Mouse (Mus musculus): Measurements from ENCODE around the gene Gpr108. TPM values are rescaled to one million over a fixed set of nuclear protein-coding genes. Genes with fewer than 3 reads are reported as not detected.

The Gpr108 gene
- polyA plus RNA-seq, 1 experiment, result 14.2 TPM

GRCm38 (mm10) chr17:57290001-57290670 lies 41.9 kb upstream of the Gpr108 start:
- Histone ChIP-seq H3K4me3 (ENCODE audit: low read depth, low read length) (no peak overlapping the region), H3K27me3 (ENCODE audit: control insufficient read depth, insufficient read depth, low read length, poor library complexity, severe bottlenecking) (no peaks in the 10 kb centered on the region), H3K36me3 (ENCODE audit: control insufficient read depth, insufficient read depth, low read length, poor library complexity, severe bottlenecking) (no peaks in the 10 kb centered on the region), H3K4me1 (ENCODE audit: control insufficient read depth, insufficient read depth, low read length) (no peaks in the 10 kb centered on the region), H3K9me3 (replicated peaks; ENCODE audit: control insufficient read depth, insufficient read depth, low read length, poor library complexity, severe bottlenecking) (no peaks in the 10 kb centered on the region), H3K27ac (ENCODE audit: insufficient read depth, low read length) (no peak overlapping the region), H3K9ac (ENCODE audit: low read depth, poor library complexity, severe bottlenecking) (no peak overlapping the region)
- TF ChIP-seq POLR2A (IDR thresholded peaks at IDR 0.05; ENCODE audit: insufficient read depth, low read length) (no peak), EP300 (IDR thresholded peaks at IDR 0.05; ENCODE audit: insufficient read depth, low read depth, low read length) (no peak), CTCF (IDR thresholded peaks at IDR 0.05; ENCODE audit: low read depth, low read length) (no peak)

- H3K27ac ChIP-seq (ENCODE audit: insufficient read depth, low read length), result no peak overlapping the region
- no peaks in the 10 kb centered on the region for H3K9me3 ChIP-seq (replicated peaks; ENCODE audit: control insufficient read depth, insufficient read depth, low read length, poor library complexity, severe bottlenecking)
- no peak for TF ChIP-seq CTCF (IDR thresholded peaks at IDR 0.05; ENCODE audit: low read depth, low read length)
- no peaks in the 10 kb centered on the region for H3K27me3 ChIP-seq (ENCODE audit: control insufficient read depth, insufficient read depth, low read length, poor library complexity, severe bottlenecking)
- H3K36me3 ChIP-seq (ENCODE audit: control insufficient read depth, insufficient read depth, low read length, poor library complexity, severe bottlenecking), result no peaks in the 10 kb centered on the region
- H3K4me1 ChIP-seq (ENCODE audit: control insufficient read depth, insufficient read depth, low read length), result no peaks in the 10 kb centered on the region
- no peak overlapping the region for H3K9ac ChIP-seq (ENCODE audit: low read depth, poor library complexity, severe bottlenecking)
- no peak overlapping the region for H3K4me3 ChIP-seq (ENCODE audit: low read depth, low read length)
These were observed 41.0 kb upstream of the Gpr108 start for GRCm38 (mm10) chr17:57289252-57289651.

DNA sequence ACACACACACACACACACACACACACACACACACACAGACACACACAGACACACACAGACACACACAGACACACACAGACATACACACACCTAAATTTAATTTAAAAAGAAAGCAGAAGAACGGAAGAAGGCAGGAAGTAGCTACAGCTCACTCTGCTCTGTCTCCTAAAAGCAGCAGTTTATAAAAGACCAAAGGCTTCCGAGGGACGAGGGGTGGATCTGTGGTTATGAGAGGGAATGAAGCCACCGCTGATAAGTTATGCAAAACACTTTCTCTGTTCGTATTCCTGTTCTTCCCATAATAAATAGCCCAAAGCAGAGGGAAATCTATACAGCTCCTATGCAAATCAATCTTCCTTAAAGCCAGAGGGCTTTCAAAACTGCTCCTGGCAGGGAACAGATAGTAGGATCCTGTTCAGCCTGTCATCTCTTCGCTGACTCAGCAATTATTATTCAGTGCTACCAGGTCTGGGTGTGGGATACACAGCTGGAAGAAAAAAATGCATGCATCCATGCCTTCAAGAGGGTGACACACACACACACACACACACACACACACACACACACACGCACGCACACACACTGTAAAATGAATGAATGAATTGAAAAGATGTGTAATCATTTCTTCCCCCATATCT lies 38.6 kb upstream of the Gpr108 start:
- no peaks in the 10 kb centered on the region for H3K36me3 ChIP-seq (ENCODE audit: control insufficient read depth, insufficient read depth, low read length, poor library complexity, severe bottlenecking)
- no peak overlapping the region for H3K27ac ChIP-seq (ENCODE audit: insufficient read depth, low read length)

GRCm38 (mm10) chr17:57285077-57285476 lies 36.8 kb upstream of the Gpr108 start:
- no peak overlapping the region for H3K27ac ChIP-seq (ENCODE audit: insufficient read depth, low read length)
- H3K9me3 ChIP-seq (replicated peaks; ENCODE audit: control insufficient read depth, insufficient read depth, low read length, poor library complexity, severe bottlenecking), result no peaks in the 10 kb centered on the region
- no peak overlapping the region for H3K9ac ChIP-seq (ENCODE audit: low read depth, poor library complexity, severe bottlenecking)
- no peaks in the 10 kb centered on the region for H3K27me3 ChIP-seq (ENCODE audit: control insufficient read depth, insufficient read depth, low read length, poor library complexity, severe bottlenecking)
- TF ChIP-seq EP300 (IDR thresholded peaks at IDR 0.05; ENCODE audit: insufficient read depth, low read depth, low read length) (no peak), POLR2A (IDR thresholded peaks at IDR 0.05; ENCODE audit: insufficient read depth, low read length) (no peak)
- H3K36me3 ChIP-seq (ENCODE audit: control insufficient read depth, insufficient read depth, low read length, poor library complexity, severe bottlenecking), result no peaks in the 10 kb centered on the region
- H3K4me3 ChIP-seq (ENCODE audit: low read depth, low read length), result no peak overlapping the region
- no peaks in the 10 kb centered on the region for H3K4me1 ChIP-seq (ENCODE audit: control insufficient read depth, insufficient read depth, low read length)

More for the DNA sequence above, 38.6 kb upstream of the Gpr108 start:
- no peak overlapping the region for H3K9ac ChIP-seq (ENCODE audit: low read depth, poor library complexity, severe bottlenecking)
- no peak overlapping the region for H3K4me3 ChIP-seq (ENCODE audit: low read depth, low read length)
- H3K27me3 ChIP-seq (ENCODE audit: control insufficient read depth, insufficient read depth, low read length, poor library complexity, severe bottlenecking), result no peaks in the 10 kb centered on the region
- H3K9me3 ChIP-seq (replicated peaks; ENCODE audit: control insufficient read depth, insufficient read depth, low read length, poor library complexity, severe bottlenecking), result no peaks in the 10 kb centered on the region
- TF ChIP-seq EP300 (IDR thresholded peaks at IDR 0.05; ENCODE audit: insufficient read depth, low read depth, low read length), result no peak
- TF ChIP-seq POLR2A (IDR thresholded peaks at IDR 0.05; ENCODE audit: insufficient read depth, low read length), result no peak
- TF ChIP-seq CTCF (IDR thresholded peaks at IDR 0.05; ENCODE audit: low read depth, low read length), result no peak
- H3K4me1 ChIP-seq (ENCODE audit: control insufficient read depth, insufficient read depth, low read length), result no peaks in the 10 kb centered on the region

DNA sequence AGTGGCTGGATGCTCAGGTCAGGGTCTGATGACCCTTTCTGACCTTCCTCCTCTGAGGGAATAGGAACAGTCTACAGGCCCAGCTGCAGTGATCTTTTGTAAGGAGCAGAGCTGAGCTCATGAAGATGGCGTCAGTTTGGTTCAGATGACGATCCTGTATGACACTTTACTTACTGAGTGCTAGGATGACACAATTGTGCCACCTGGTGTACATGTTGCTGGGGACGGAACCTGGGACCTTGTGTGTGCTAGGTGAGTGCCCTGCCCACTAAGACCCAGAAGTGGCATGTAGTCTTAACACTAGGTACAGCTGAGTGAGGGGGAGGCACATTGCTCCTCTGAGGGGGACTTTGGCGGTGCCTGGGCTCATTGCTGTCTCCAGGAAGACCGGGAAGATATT lies 35.7 kb upstream of the Gpr108 start:
- Histone ChIP-seq H3K9ac (ENCODE audit: low read depth, poor library complexity, severe bottlenecking) (no peak overlapping the region), H3K36me3 (ENCODE audit: control insufficient read depth, insufficient read depth, low read length, poor library complexity, severe bottlenecking) (no peaks in the 10 kb centered on the region), H3K4me1 (ENCODE audit: control insufficient read depth, insufficient read depth, low read length) (no peaks in the 10 kb centered on the region), H3K4me3 (ENCODE audit: low read depth, low read length) (no peak overlapping the region), H3K27me3 (ENCODE audit: control insufficient read depth, insufficient read depth, low read length, poor library complexity, severe bottlenecking) (no peaks in the 10 kb centered on the region), H3K27ac (ENCODE audit: insufficient read depth, low read length) (no peak overlapping the region), H3K9me3 (replicated peaks; ENCODE audit: control insufficient read depth, insufficient read depth, low read length, poor library complexity, severe bottlenecking) (no peaks in the 10 kb centered on the region)
- TF ChIP-seq EP300 (IDR thresholded peaks at IDR 0.05; ENCODE audit: insufficient read depth, low read depth, low read length) (no peak), POLR2A (IDR thresholded peaks at IDR 0.05; ENCODE audit: insufficient read depth, low read length) (no peak), CTCF (IDR thresholded peaks at IDR 0.05; ENCODE audit: low read depth, low read length) (no peak)

DNA sequence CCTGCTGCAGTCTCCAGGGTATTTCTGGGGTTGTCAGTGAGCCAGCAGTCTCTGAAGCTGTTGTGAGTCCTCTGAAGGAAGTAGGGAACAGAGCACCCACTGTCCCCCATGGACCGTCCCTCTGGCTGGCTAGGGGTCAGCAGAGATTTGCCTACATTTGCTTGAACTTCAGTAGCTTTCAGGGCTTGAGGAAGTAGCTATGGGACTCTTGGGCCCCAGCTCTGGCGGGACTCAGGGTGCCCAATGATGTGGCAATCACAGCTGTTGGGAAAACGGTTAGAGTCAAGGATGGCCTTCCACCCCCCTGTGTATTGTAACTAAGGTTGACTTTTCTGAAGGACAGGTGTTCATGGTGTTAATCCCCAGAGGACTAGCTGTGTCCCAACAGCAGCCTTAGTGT lies 32.2 kb upstream of the Gpr108 start:
- Histone ChIP-seq H3K9me3 (replicated peaks; ENCODE audit: control insufficient read depth, insufficient read depth, low read length, poor library complexity, severe bottlenecking) (no peaks in the 10 kb centered on the region), H3K4me1 (ENCODE audit: control insufficient read depth, insufficient read depth, low read length) (no peaks in the 10 kb centered on the region), H3K36me3 (ENCODE audit: control insufficient read depth, insufficient read depth, low read length, poor library complexity, severe bottlenecking) (no peaks in the 10 kb centered on the region), H3K4me3 (ENCODE audit: low read depth, low read length) (no peak overlapping the region), H3K9ac (ENCODE audit: low read depth, poor library complexity, severe bottlenecking) (no peak overlapping the region), H3K27ac (ENCODE audit: insufficient read depth, low read length) (no peak overlapping the region), H3K27me3 (ENCODE audit: control insufficient read depth, insufficient read depth, low read length, poor library complexity, severe bottlenecking) (no peaks in the 10 kb centered on the region)
- no peak for TF ChIP-seq CTCF (IDR thresholded peaks at IDR 0.05; ENCODE audit: low read depth, low read length)

All from ES-Bruce4 (cell line).